Mouse (Mus musculus) thymus, postnatal 10 days (tissue): Measurements from ENCODE around the gene Foxo6.

ENCODE experiments used
- DNase-seq, 2 experiments: peaks; one replicate each; pipeline ENCODE4 v3.0.0; 2021; ENCODE audit warnings: low spot score in 2 of 2

Foxo6 gene

DNA sequence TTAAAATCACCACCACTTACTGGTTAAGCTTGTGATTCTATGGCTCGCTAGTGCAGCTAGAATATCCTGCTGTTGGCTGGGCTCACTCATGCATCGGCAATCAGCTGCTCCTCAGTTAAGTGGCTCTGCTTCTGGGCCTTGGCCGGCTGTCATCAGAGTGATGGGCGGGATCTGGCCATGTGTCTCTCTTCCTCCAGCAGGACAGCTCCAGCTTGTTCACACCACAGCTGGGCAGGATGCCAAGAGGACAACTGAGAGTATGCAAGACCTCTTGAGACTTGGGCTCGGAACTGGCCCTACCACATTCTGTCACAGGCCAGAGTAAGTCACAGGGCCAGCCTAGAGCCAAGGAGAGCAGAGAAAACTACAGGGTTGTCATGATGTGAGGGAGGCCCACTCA, 39.7 kb downstream of the Foxo6 start:
- no peak for DNase-seq

- DNase-seq = no peak
Measured at GRCm38 (mm10) chr4:120246086-120246485, 41.1 kb downstream of the Foxo6 start.

GRCm38 (mm10) chr4:120242783-120243262, 44.3 kb downstream of the Foxo6 start:
- no peak for DNase-seq

DNA sequence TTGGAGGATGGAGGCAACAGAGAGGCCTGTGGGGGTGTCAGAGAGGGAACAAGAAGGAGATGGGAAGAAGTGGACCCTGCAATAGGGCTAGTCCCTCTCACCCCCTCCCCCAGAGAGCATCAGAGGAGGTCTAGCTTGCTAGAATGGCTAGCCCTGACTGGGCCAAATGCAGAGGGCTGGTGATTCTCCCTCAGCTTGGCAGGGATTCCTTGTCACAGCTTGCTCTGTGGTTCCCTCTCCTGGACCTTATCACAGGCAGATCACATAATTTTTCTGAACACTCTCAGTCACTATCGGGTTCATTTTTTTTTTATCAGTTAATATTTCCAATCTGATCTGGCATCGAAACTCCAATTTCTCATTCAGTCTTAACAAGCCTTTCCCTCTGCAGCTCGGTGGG, 46.0 kb downstream of the Foxo6 start:
- no peak for DNase-seq

- no peak for DNase-seq
Measured at GRCm38 (mm10) chr4:120239419-120239818, 47.7 kb downstream of the Foxo6 start.

DNA sequence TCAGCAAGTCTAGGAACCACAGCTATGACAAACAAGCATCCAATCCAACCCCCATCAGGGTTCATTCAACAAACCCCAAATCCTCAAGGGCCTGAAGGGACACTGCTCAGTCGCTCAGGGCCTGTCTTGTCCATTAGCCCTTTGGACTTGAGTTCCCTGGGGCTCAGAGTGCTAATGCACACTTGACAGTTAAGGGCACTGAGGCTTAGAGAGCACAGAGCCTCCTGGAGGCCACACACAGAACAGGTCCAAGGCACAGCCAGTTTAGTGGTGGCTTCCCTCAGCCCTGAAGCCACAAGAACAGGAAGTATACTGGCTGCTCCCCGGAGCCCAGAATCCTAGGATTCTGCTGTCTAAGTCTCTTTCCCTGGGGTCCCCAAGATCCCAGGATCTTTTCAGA, 53.9 kb downstream of the Foxo6 start:
- DNase-seq = no peak

DNA sequence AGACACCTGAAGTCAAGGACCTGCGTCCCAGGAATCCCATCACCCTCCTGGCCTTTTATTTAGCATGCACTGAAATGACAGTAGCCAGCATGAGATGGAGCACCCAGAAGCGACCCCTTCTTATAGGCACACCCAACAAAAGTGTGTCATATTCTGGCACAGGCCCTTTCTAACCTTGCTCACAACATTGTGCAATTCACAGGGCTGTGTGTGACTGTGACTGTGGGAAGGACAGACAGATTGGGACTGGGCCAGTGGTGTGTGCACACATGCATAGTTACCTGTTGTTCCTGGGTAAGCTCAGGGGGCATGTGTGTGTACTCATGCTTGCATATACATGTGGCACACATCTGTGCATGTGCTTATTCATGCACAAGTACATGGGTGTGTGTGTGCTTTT, 54.6 kb downstream of the Foxo6 start:
- DNase-seq = no peak

DNA sequence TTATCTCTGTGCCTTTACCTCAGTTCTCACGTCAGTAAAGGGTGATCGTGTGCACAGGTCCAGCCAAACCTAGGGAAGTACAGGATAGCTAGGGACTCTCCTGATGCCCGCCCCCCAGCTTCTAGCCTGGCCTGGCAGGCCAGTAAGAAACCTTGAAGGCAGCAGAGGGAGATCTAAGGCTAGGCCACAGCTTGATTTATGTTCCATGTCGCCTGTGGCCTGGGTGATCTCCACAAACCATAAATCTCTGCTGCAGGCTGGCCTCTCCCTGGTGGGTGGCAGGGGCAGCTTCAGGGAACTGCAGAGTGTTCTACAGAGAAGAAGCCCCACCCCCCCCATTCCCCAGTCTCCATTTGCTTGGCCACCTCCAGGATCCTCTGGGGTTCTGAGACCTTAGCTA, 55.2 kb downstream of the Foxo6 start:
- no peak for DNase-seq

DNA sequence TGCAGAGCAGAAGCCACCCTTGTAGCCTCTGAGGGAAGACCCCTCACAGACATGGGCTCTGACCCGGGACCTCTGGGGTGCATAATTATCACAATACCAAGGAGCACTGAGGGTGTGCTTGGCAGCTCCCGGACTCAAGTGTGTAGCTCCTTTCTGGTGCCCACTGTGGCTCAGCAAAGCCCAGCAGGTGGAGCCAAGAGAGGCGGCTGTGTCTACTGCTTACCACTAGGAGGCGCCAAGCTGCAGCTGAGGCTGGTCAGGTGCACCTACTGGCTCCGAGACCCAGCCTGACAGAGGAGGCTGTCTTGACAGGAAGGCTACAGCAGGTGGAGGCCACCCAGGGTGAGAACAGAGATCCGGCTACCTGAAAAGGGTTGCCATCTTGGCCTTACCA, 56.9 kb downstream of the Foxo6 start:
- peak; percentile 56 to 81 for DNase-seq

- no peak for DNase-seq
Measured at GRCm38 (mm10) chr4:120229505-120230255, 57.5 kb downstream of the Foxo6 start.

DNA sequence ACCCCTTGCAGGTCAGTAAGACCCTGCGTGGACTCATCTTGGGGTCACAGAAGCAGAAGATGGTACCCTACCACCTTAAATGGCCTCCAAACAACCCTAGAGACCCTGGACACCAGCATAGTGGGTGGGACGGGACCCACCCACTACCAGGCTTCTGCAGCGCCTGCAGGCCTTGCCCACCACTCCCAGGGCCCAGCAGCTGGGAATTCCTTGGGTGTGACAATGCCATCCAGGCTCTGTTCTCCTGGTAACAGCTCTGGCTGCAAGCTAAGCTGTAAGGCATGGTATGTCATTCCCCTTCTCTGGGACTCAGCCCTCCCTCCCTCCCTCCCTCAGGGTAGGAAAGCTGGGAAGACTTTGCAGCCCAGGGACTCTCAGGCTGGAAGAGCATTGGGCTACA, 58.5 kb downstream of the Foxo6 start:
- DNase-seq = no peak

GRCm38 (mm10) chr4:120227224-120227623, 59.9 kb downstream of the Foxo6 start:
- no peak for DNase-seq

DNA sequence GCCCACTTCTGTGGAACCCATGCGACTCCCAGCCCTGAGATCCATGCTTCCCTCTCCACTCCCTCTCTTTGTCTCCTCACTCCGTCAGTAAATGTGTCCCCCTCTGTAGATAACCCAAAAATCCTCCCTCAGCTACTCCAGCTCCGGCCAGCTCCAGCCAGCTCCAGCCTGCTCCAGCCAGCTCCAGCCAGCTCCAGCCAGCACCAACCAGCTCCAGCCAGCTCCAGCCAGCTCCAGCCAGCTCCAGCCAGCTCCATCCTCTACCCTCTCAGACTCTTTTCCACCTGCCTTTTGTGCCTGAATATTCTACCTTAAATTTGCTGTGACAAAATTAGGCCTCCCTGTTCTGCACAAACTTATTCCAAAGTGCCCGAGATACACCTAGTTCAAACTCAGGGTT, 60.5 kb downstream of the Foxo6 start:
- no peak for DNase-seq

GRCm38 (mm10) chr4:120225135-120225780, 61.9 kb downstream of the Foxo6 start:
- peak; percentile 20 to 61 for DNase-seq

- no peak for DNase-seq
Measured at GRCm38 (mm10) chr4:120223805-120224204, 63.3 kb downstream of the Foxo6 start.

DNA sequence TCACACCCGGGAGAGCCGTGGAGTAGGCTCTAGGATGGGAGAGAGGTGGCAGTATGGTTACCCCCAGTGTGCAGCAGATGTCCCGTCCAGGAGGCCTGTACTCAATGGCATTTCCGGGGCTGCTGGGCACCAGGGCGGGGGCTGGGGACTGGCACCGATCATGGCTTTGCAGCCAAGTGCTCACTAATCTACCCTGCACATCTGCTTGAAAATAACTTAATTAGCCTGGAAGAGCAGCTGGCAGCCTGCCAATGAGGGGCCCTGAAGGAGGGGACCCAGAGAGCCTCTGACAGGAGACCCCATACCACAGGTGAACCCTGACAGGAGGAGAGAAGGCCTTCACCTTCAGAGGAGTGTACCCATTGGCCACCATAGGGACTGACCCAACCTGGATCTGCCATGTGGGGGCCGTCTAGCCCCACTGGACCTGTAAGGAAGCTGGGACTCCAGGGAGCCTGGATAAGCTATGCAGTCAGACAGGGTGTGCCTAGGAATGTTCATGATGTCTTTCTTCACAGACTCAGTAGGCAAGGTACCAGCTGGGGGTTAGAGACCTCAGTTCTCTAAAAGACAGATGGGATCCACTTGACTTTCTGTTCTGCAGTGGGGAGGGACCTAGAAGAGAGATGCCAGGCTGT, 63.9 kb downstream of the Foxo6 start:
- no peak for DNase-seq

GRCm38 (mm10) chr4:120221708-120222107, 65.4 kb downstream of the Foxo6 start:
- no peak for DNase-seq

- no peak for DNase-seq
Measured at GRCm38 (mm10) chr4:120218878-120219277, 68.3 kb downstream of the Foxo6 start.
